Mouse (Mus musculus) granulocyte monocyte progenitor cell, adult 5-6 weeks (primary cell): ENCODE measurements around the gene Pkn2. TPM values are rescaled to one million over a fixed set of nuclear protein-coding genes. Genes with fewer than 3 reads are reported as not detected.

ENCODE experiments used
- ATAC-seq: replicated peaks from 2 replicates; pipeline ENCODE4 v1.8.0; 2016; ENCODE audit warnings: mild to moderate bottlenecking, moderate TSS enrichment, inconsistent platforms; ENCODE audit not compliant: poor library complexity, severe bottlenecking
- total RNA-seq, 2 experiments: library from RNA; stranded (forward) in 1 of 2; stranded (reverse) in 1 of 2; fragments of 200-712, 200-1000 nt in 1 of 2; fragments of >200 nt in 1 of 2; fragmentation: Nextera tagmentation in 1 of 2; gene quantifications; 2 replicates each; pipeline ENCODE4 v1.2.3; 2014 to 2017

Gene Pkn2
- total RNA-seq, 2 experiments from 2014 or later: 24.6 to 58.6 TPM

- no peak for ATAC-seq
Observed at GRCm38 (mm10) chr3:142839961-142840360, 41.8 kb downstream of the Pkn2 start.

- no peak for ATAC-seq
Observed at GRCm38 (mm10) chr3:142834761-142835160, 47.0 kb downstream of the Pkn2 start.

- ATAC-seq: peak; percentile 52; the same call in 1 of the 2 replicates
Observed at GRCm38 (mm10) chr3:142834024-142834423, 47.8 kb downstream of the Pkn2 start.

- ATAC-seq: no peak
Observed at GRCm38 (mm10) chr3:142832910-142833309, 48.9 kb downstream of the Pkn2 start.

- ATAC-seq: no peak
Observed at GRCm38 (mm10) chr3:142826449-142827146, 55.2 kb downstream of the Pkn2 start.

GRCm38 (mm10) chr3:142823606-142824005 is 58.2 kb downstream of the Pkn2 start:
- ATAC-seq: no peak

GRCm38 (mm10) chr3:142817506-142817905 is 64.3 kb downstream of the Pkn2 start:
- no peak for ATAC-seq

- no peak for ATAC-seq
Observed at GRCm38 (mm10) chr3:142811582-142811981, 70.2 kb downstream of the Pkn2 start.

GRCm38 (mm10) chr3:142795587-142795986 is 86.2 kb downstream of the Pkn2 start:
- ATAC-seq: no peak

GRCm38 (mm10) chr3:142786423-142787072 is 95.3 kb downstream of the Pkn2 start:
- no peak for ATAC-seq

- no peak for ATAC-seq
Observed at GRCm38 (mm10) chr3:142777227-142777626, 104.6 kb downstream of the Pkn2 start.

- ATAC-seq: no peak
Observed at GRCm38 (mm10) chr3:142773538-142774191, 108.1 kb downstream of the Pkn2 start.

- no peak for ATAC-seq
Observed at GRCm38 (mm10) chr3:142770518-142770917, 111.3 kb downstream of the Pkn2 start.

GRCm38 (mm10) chr3:142768498-142768897 is 113.3 kb downstream of the Pkn2 start:
- ATAC-seq: no peak

- ATAC-seq: peak; percentile 2; the same call in 1 of the 2 replicates
Observed at GRCm38 (mm10) chr3:142765778-142766165, 116.0 kb downstream of the Pkn2 start.

GRCm38 (mm10) chr3:142764995-142765777 is 116.6 kb downstream of the Pkn2 start, which contains the start of gene Gtf2b:
Gtf2b (plus strand) TSS chr3:142765045.
- ATAC-seq: peak; percentile 86

GRCm38 (mm10) chr3:142760356-142760755 is 121.4 kb downstream of the Pkn2 start:
- no peak for ATAC-seq

GRCm38 (mm10) chr3:142758593-142758992 is 123.2 kb downstream of the Pkn2 start:
- no peak for ATAC-seq

- no peak for ATAC-seq
Observed at GRCm38 (mm10) chr3:142757841-142758240, 124.0 kb downstream of the Pkn2 start.

- no peak for ATAC-seq
Observed at GRCm38 (mm10) chr3:142755132-142755867, 126.5 kb downstream of the Pkn2 start.
